Mouse (Mus musculus) myocyte (in vitro differentiated cells): ENCODE measurements around the gene Kat2b.

Experiments
- CEBPB ChIP-seq: IDR thresholded peaks from 2 replicates; pipeline ENCODE4 v1.6.1; 2011; ENCODE audit warnings: mild to moderate bottlenecking, moderate library complexity; ENCODE audit not compliant: poor library complexity, insufficient read depth, severe bottlenecking
- E2F4 ChIP-seq: IDR thresholded peaks from one replicate; pipeline ENCODE4 v1.6.1; 2011; ENCODE audit warnings: mild to moderate bottlenecking, control low read depth, moderate library complexity; ENCODE audit not compliant: insufficient read depth
- MAX ChIP-seq: IDR thresholded peaks from one replicate; pipeline ENCODE4 v1.6.1; 2011; ENCODE audit warnings: low read depth, mild to moderate bottlenecking, control low read depth
- MYOD1 ChIP-seq, 3 experiments: IDR thresholded peaks; one replicate each; pipeline ENCODE4 v1.6.1; 2011; ENCODE audit warnings: control low read depth in 2 of 3, low read depth in 2 of 3, mild to moderate bottlenecking in 2 of 3, moderate library complexity in 1 of 3; ENCODE audit not compliant: insufficient read length in 2 of 3, control insufficient read depth in 1 of 3
- MYOG ChIP-seq, 3 experiments: IDR thresholded peaks; one replicate each; pipeline ENCODE4 v1.6.1; 2011; ENCODE audit warnings: control low read depth in 2 of 3, low read depth in 2 of 3, mild to moderate bottlenecking in 2 of 3; ENCODE audit not compliant: insufficient read length in 2 of 3, control insufficient read depth in 1 of 3, insufficient read depth in 1 of 3
- POLR2A ChIP-seq: IDR thresholded peaks from one replicate; pipeline ENCODE4 v1.6.1; 2011; ENCODE audit warnings: low read depth, mild to moderate bottlenecking, control low read depth, moderate library complexity; ENCODE audit not compliant: insufficient read length
- POLR2AphosphoS2 ChIP-seq: IDR thresholded peaks from one replicate; pipeline ENCODE4 v1.6.1; 2011; ENCODE audit warnings: low read depth, control low read depth; ENCODE audit not compliant: insufficient read length
- TCF3 ChIP-seq: IDR thresholded peaks from one replicate; pipeline ENCODE4 v1.6.1; 2011; ENCODE audit warnings: low read depth, control low read depth; ENCODE audit not compliant: insufficient read length
- USF1 ChIP-seq: IDR thresholded peaks from one replicate; pipeline ENCODE4 v1.6.1; 2011; ENCODE audit warnings: low read depth, mild to moderate bottlenecking, control low read depth, moderate library complexity

DNA sequence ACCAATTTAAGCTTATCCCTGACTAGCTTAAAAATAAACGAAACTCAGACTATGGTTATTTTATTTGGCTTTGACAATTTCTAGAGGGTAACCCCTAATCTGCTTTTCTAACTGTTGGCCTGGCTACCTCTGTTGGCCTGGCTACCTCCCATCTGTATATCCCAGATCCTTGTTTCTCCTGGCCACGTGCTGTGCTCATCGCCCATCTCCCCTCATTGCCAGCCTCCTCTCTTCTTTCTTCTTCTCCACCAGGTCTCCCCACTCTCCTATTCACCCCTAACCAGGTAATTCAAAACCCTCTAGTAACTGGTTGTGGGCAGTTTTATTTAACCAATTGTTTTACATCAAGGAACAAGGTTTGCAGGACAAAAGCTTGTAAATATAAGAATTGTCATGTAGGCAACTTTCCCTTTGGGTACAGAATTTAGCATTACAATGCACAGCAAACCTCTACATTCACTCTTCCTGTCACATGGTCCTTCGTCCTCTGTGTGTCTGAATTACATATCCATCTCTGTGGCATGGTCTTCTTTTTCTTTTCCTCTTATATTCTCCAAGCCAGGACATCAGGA lies 5.1 kb upstream of the Kat2b start:
- TF ChIP-seq USF1 (no peak), TCF3 (no peak), MAX (no peak), POLR2A (no peak), POLR2AphosphoS2 (no peak), CEBPB (no peak), E2F4 (no peak), MYOD1 (IDR thresholded peaks at IDR 0.05; ENCODE audit: control insufficient read depth in 1 of 3, insufficient read length in 2 of 3, low read depth in 2 of 3) (no peak), MYOG (IDR thresholded peaks at IDR 0.05; ENCODE audit: control insufficient read depth in 1 of 3, insufficient read depth in 1 of 3, insufficient read length in 2 of 3, low read depth in 2 of 3) (no peak)
